ENCODE assay signal across 26 mouse cellular contexts in genomic region chr7:96678236-96678635, GRCm38 (mm10).
DNase-seq lines count a peak whose midpoint lies in the region; ATAC-seq and TF ChIP-seq lines count a peak whose summit lies in the region.
"Had no signal": no experiment of that assay in that cellular context is flagged by ENCODE, and none has a peak within 500 bp of the region (broad histone marks: within the 10 kb centered on the region; RNA-seq: fewer than 3 reads in every experiment).

No protein-coding gene starts in this region.

- H3K9me3 ChIP-seq in lung, embryonic 15.5 days = no peaks in the 10 kb centered on the region
- no peaks in the 10 kb centered on the region for H3K9me3 ChIP-seq in hindbrain, embryonic 11.5 days (ENCODE audit: control insufficient read depth, low read length)
- H3K9me3 ChIP-seq: embryonic facial prominence, embryonic 13.5 days; embryonic facial prominence, embryonic 15.5 days; forebrain, embryonic 10.5 days; forebrain, embryonic 12.5 days had no signal

- no peak for TF ChIP-seq CTCF in layer of hippocampus, adult 2 months (conservative IDR thresholded peaks at IDR 0.05)

- ATAC-seq in lung, embryonic 15.5 days (ENCODE audit: borderline replicate concordance, extremely low read depth, low FRiP score, low TSS enrichment) = no peak
- ATAC-seq in hindbrain, embryonic 11.5 days (ENCODE audit: low FRiP score) = no peak
- ATAC-seq: activated CD4-positive, CD25-positive, alpha-beta regulatory T cell, adult 4 months; forebrain, embryonic 14.5 days; forebrain, embryonic 16.5 days; Patski had no signal

- peak overlapping the region; percentile 0; the same call in 1 of the 2 replicates for H3K27ac ChIP-seq in layer of hippocampus, adult 2 months
- peak overlapping the region; percentile 31; the same call in 1 of the 2 replicates for H3K27ac ChIP-seq in lung, embryonic 15.5 days
- no peak overlapping the region for H3K27ac ChIP-seq in hindbrain, embryonic 11.5 days (ENCODE audit: low read depth, low read length)
- H3K27ac ChIP-seq: embryonic facial prominence, embryonic 13.5 days; embryonic facial prominence, embryonic 15.5 days; forebrain, embryonic 10.5 days; forebrain, embryonic 12.5 days had no signal

- no peaks in the 10 kb centered on the region for H3K27me3 ChIP-seq in lung, embryonic 15.5 days
- H3K27me3 ChIP-seq in hindbrain, embryonic 11.5 days (ENCODE audit: control insufficient read depth, insufficient read depth, low read length) = no peaks in the 10 kb centered on the region
- H3K27me3 ChIP-seq: embryonic facial prominence, embryonic 13.5 days; embryonic facial prominence, embryonic 15.5 days; Patski had no signal

- peaks cover 16% of the 10 kb centered on the region for H3K4me1 ChIP-seq in lung, embryonic 15.5 days
- H3K4me1 ChIP-seq in hindbrain, embryonic 11.5 days (replicated peaks; ENCODE audit: control insufficient read depth, insufficient read depth, low read length) = no peaks in the 10 kb centered on the region
- H3K4me1 ChIP-seq: embryonic facial prominence, embryonic 15.5 days had no signal

- WGBS in lung, embryonic 15.5 days = 84% methylated on average over 4 of the region's 4 CpGs
- WGBS in hindbrain, embryonic 11.5 days = 88% methylated on average over 4 of the region's 4 CpGs

- H3K4me3 ChIP-seq in layer of hippocampus, adult 2 months = no peak overlapping the region
- no peak overlapping the region for H3K4me3 ChIP-seq in lung, embryonic 15.5 days
- no peak overlapping the region for H3K4me3 ChIP-seq in hindbrain, embryonic 11.5 days (ENCODE audit: low read depth, low read length)
- H3K4me3 ChIP-seq: embryonic facial prominence, embryonic 13.5 days; embryonic facial prominence, embryonic 15.5 days; erythroblast, embryonic 14.5 days; forebrain, embryonic 10.5 days; forebrain, embryonic 12.5 days had no signal

- H3K36me3 ChIP-seq in lung, embryonic 15.5 days = no peaks in the 10 kb centered on the region
- H3K36me3 ChIP-seq in hindbrain, embryonic 11.5 days (ENCODE audit: control insufficient read depth, insufficient read depth, low read length) = no peaks in the 10 kb centered on the region
- H3K36me3 ChIP-seq: embryonic facial prominence, embryonic 13.5 days; embryonic facial prominence, embryonic 15.5 days; forebrain, embryonic 10.5 days; forebrain, embryonic 12.5 days had no signal

- no peak overlapping the region for H3K4me2 ChIP-seq in lung, embryonic 15.5 days
- H3K4me2 ChIP-seq in hindbrain, embryonic 11.5 days (replicated peaks; ENCODE audit: low read depth, low read length) = no peak overlapping the region
- H3K4me2 ChIP-seq: embryonic facial prominence, embryonic 13.5 days; embryonic facial prominence, embryonic 15.5 days; forebrain, embryonic 12.5 days had no signal

- no peak overlapping the region for H3K9ac ChIP-seq in lung, embryonic 15.5 days
- H3K9ac ChIP-seq in hindbrain, embryonic 11.5 days (ENCODE audit: low read depth, low read length) = no peak overlapping the region
- H3K9ac ChIP-seq: embryonic facial prominence, embryonic 13.5 days; embryonic facial prominence, embryonic 15.5 days; forebrain, embryonic 12.5 days had no signal

- DNase-seq in layer of hippocampus, adult 2 months (ENCODE audit: low spot score in 2 of 2) = no peak
- no peak for DNase-seq in layer of hippocampus, postnatal 14 days (ENCODE audit: low spot score in 2 of 2)
- DNase-seq in lung, postnatal 14 days = no peak
- peak; percentile 42 for DNase-seq in Muller cell, postnatal 12 days (ENCODE audit: inconsistent ontology term)
- peak; percentile 68 for DNase-seq in brain, adult 2 months (ENCODE audit: low read depth, low spot score)
- DNase-seq in hindbrain, embryonic 11.5 days (ENCODE audit: low spot score) = no peak
- DNase-seq: adrenal gland, adult 8-10 months; adrenal gland, postnatal 14 days; adrenal gland, postnatal 36 days; cerebellum, adult 11 months; cerebellum, adult 18-20 months; cerebellum, adult 8-10 months; cerebellum, adult 9-11 months; cerebellum, postnatal 14 days; cerebellum, postnatal 36 days; embryo, embryonic 11 days had no signal

Comparison
In these comparisons a context has a peak if more than half of its experiments do, and no peak if none do; other contexts are left out.
1. DNase-seq: peak in Muller cell, postnatal 12 days (single experiment) and brain, adult 2 months (single experiment); none in layer of hippocampus, adult 2 months (0 of 2), layer of hippocampus, postnatal 14 days (0 of 2), lung, postnatal 14 days (single experiment) and hindbrain, embryonic 11.5 days (single experiment).